Mouse (Mus musculus): ENCODE data around the gene Crcp.

- no peak for TF ChIP-seq CTCF (IDR thresholded peaks at IDR 0.05; ENCODE audit: low read depth, low read length)
- TF ChIP-seq POLR2A (IDR thresholded peaks at IDR 0.05; ENCODE audit: extremely low read depth, insufficient read depth, low read length): no peak
Observed at GRCm38 (mm10) chr5:130076396-130076795, 47.3 kb downstream of the Crcp start.
